Mouse (Mus musculus) limb, embryonic 15.5 days (tissue): ENCODE measurements around the gene Svs2. TPM values are rescaled to one million over a fixed set of nuclear protein-coding genes. Genes with fewer than 3 reads are reported as not detected.

Experiments
- ATAC-seq: fragments of 200-750 bp; cut with Nextera tagmentation; 2 replicates; pipeline ENCODE4 v1.8.0; 2017; ENCODE audit warnings: low read depth, moderate TSS enrichment; ENCODE audit not compliant: insufficient number of reproducible peaks, low FRiP score, low TSS enrichment
- H3K27ac ChIP-seq: fragments of 300-500 bp; sonication (generic); 2 replicates; pipeline ENCODE4 v1.5.1; 2015; ENCODE audit warnings: moderate library complexity, mild to moderate bottlenecking, inconsistent platforms
- H3K27me3 ChIP-seq: fragments of 300-500 bp; sonication (generic); 2 replicates; pipeline ENCODE4 v1.6.1; 2015; ENCODE audit warnings: inconsistent platforms
- H3K36me3 ChIP-seq: fragments of 300-500 bp; sonication (generic); 2 replicates; pipeline ENCODE4 v1.6.1; 2015; ENCODE audit warnings: inconsistent platforms
- H3K4me1 ChIP-seq: fragments of 300-500 bp; sonication (generic); 2 replicates; pipeline ENCODE4 v1.6.1; 2015; ENCODE audit warnings: inconsistent platforms
- H3K4me2 ChIP-seq: fragments of 300-500 bp; sonication (generic); 2 replicates; pipeline ENCODE4 v1.6.1; 2015; ENCODE audit warnings: mild to moderate bottlenecking, inconsistent platforms
- H3K4me3 ChIP-seq: fragments of 300-500 bp; sonication (generic); 2 replicates; pipeline ENCODE4 v1.5.1; 2015; ENCODE audit warnings: mild to moderate bottlenecking, inconsistent platforms
- H3K9ac ChIP-seq: fragments of 300-500 bp; sonication (generic); 2 replicates; pipeline ENCODE4 v1.6.1; 2015; ENCODE audit warnings: inconsistent platforms
- H3K9me3 ChIP-seq: fragments of 300-500 bp; sonication (generic); 2 replicates; pipeline ENCODE4 v1.6.1; 2016; ENCODE audit warnings: inconsistent platforms
- WGBS: fragments of 180-500 bp; shearing (Covaris S2); methylation state at CpG from one replicate; pipeline ENCODE4 v1.1.7; 2015; 5-methylcytosine and 5-hydroxymethylcytosine counted together
- polyA plus RNA-seq: library from polyadenylated mRNA; unstranded; fragments of >200 nt; fragmentation: Nextera tagmentation; extraction: Ambion mirVana; gene quantifications from 2 replicates; pipeline ENCODE4 v1.2.1, GENCODE M21; 2015

Svs2 gene
- polyA plus RNA-seq, 1 experiment from 2014 or later = not detected

DNA sequence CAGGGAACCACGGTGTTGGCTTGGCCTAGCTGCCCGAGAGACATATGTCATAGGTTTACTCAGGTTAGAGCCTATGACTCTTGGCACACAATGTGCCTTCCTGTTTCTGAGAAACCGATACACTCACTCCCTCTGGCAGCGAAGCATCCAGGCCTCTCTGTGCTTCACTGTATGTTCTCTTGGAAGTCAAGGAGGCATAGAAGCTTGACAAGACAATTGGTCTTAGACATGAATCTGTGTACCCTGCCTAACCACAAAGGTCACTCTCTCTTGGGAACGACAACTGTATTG, 41.6 kb downstream of the Svs2 start:
- Histone ChIP-seq H3K9ac (no peak overlapping the region), H3K27me3 (no peaks in the 10 kb centered on the region), H3K4me2 (no peak overlapping the region), H3K9me3 (no peaks in the 10 kb centered on the region), H3K4me1 (no peaks in the 10 kb centered on the region), H3K4me3 (no peak overlapping the region), H3K36me3 (no peaks in the 10 kb centered on the region), H3K27ac (no peak overlapping the region)
- WGBS = 74% methylated on average over 5 of the region's 5 CpGs
- no peak for ATAC-seq

GRCm38 (mm10) chr2:164195971-164196699, 42.1 kb downstream of the Svs2 start:
- 71% methylated on average over 5 of the region's 5 CpGs for WGBS

GRCm38 (mm10) chr2:164194959-164195630, 43.2 kb downstream of the Svs2 start:
- H3K4me2 ChIP-seq = no peak overlapping the region
- H3K27me3 ChIP-seq = no peaks in the 10 kb centered on the region
- no peaks in the 10 kb centered on the region for H3K36me3 ChIP-seq
- H3K4me3 ChIP-seq = no peak overlapping the region
- ATAC-seq = no peak
- 68% methylated on average over 5 of the region's 5 CpGs for WGBS
- H3K4me1 ChIP-seq = no peaks in the 10 kb centered on the region
- H3K9me3 ChIP-seq = no peaks in the 10 kb centered on the region
- no peak overlapping the region for H3K27ac ChIP-seq
- no peak overlapping the region for H3K9ac ChIP-seq

More at GRCm38 (mm10) chr2:164195971-164196699, 42.1 kb downstream of the Svs2 start:
- no peak for ATAC-seq
- Histone ChIP-seq H3K4me2 (no peak overlapping the region), H3K4me1 (no peaks in the 10 kb centered on the region), H3K27me3 (no peaks in the 10 kb centered on the region), H3K9me3 (no peaks in the 10 kb centered on the region), H3K27ac (no peak overlapping the region), H3K4me3 (no peak overlapping the region), H3K9ac (no peak overlapping the region), H3K36me3 (no peaks in the 10 kb centered on the region)

GRCm38 (mm10) chr2:164192279-164192678, 46.0 kb downstream of the Svs2 start:
- H3K36me3 ChIP-seq = no peaks in the 10 kb centered on the region
- no peak for ATAC-seq
- no peaks in the 10 kb centered on the region for H3K27me3 ChIP-seq
- H3K27ac ChIP-seq = no peak overlapping the region
- H3K9me3 ChIP-seq = no peaks in the 10 kb centered on the region
- no peak overlapping the region for H3K4me3 ChIP-seq
- H3K4me2 ChIP-seq = no peak overlapping the region
- no peak overlapping the region for H3K9ac ChIP-seq
- H3K4me1 ChIP-seq = no peaks in the 10 kb centered on the region

DNA sequence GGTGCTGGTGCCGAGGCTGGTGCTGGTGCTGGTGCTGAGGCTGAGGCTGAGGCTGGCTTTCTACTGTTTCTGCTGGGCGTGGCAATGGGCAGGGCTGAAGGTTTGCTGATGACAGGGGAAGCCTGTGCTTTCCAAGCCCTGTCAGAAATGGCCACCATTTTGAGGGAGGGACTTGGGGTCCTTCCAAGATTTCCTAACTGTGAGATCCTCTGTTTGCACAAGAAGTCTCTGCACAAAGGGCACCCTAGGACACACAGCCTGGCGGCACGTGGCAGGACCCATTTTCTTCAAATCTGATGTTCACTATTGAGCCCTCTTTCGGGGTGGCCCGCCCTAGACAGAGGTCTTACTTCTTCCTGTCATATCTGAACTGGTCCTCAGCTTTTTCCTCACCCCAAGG, 47.7 kb downstream of the Svs2 start, which contains the start of gene Wfdc12:
TSS of gene Wfdc12 (minus strand) at position 33 of the 400 bp plus-strand sequence.
- H3K4me1 ChIP-seq = no peaks in the 10 kb centered on the region
- no peaks in the 10 kb centered on the region for H3K36me3 ChIP-seq
- no peak within 1 kb of the TSS for H3K9ac ChIP-seq
- H3K27ac ChIP-seq = no peak within 1 kb of the TSS
- no peak within 1 kb of the TSS for H3K4me2 ChIP-seq
- no peak within 1 kb of the TSS for H3K4me3 ChIP-seq
- no peaks in the 10 kb centered on the region for H3K9me3 ChIP-seq
- H3K27me3 ChIP-seq = no peaks in the 10 kb centered on the region
- no peak for ATAC-seq
- WGBS = 87% methylated on average over 6 of the region's 6 CpGs

DNA sequence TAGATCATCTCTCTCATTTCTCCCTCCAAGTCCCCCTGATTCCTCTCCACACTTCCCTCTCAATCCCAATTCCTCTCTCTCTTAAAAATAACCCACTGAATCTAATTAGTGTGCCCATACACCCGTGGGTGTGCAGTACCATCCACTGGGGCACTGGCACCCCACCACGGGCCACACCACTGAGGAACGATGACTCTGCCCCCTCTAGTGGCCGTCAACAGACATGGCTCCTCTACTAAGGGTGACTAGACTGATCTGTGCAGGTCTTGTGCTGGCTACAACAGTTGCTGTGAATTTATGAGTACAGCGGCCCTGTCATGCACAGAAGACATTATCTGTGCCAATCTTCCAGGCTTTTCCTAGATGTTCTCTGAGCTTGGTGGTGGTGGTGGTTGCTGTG, 49.5 kb downstream of the Svs2 start:
- H3K36me3 ChIP-seq = no peaks in the 10 kb centered on the region
- no peak overlapping the region for H3K9ac ChIP-seq
- WGBS = 30% methylated on average over 5 of the region's 5 CpGs
- H3K4me1 ChIP-seq = peaks cover 7% of the 10 kb centered on the region
- no peak overlapping the region for H3K4me3 ChIP-seq
- H3K9me3 ChIP-seq = no peaks in the 10 kb centered on the region
- H3K4me2 ChIP-seq = no peak overlapping the region
- ATAC-seq = no peak
- H3K27ac ChIP-seq = no peak overlapping the region
- H3K27me3 ChIP-seq = no peaks in the 10 kb centered on the region

Other genes starting within 250 kb of the Svs2 start
- 293 and 298 TPM in 2 replicates for gene Ywhab, start 243.5 kb downstream of the Svs2 start, polyA plus RNA-seq
- 1.5 and 2.8 TPM in 2 replicates for gene Pabpc1l, start 213.0 kb downstream of the Svs2 start, polyA plus RNA-seq
- 17.7 and 19.6 TPM in 2 replicates for gene Stk4, start 168.1 kb downstream of the Svs2 start, polyA plus RNA-seq
- gene Tomm34, start 167.3 kb downstream of the Svs2 start, polyA plus RNA-seq = 49.1 and 53.7 TPM in 2 replicates
- gene Kcns1, start 67.4 kb downstream of the Svs2 start, polyA plus RNA-seq = 2.0 and 3.6 TPM in 2 replicates
- gene Wfdc5, start 55.7 kb downstream of the Svs2 start, polyA plus RNA-seq = 9.1 and 10.3 TPM in 2 replicates
- 0.40 TPM in 1 of 2 replicates, not detected in the other for gene Wfdc12, start 47.9 kb downstream of the Svs2 start, polyA plus RNA-seq
- not detected in 2 replicates for gene Wfdc15a, start 38.3 kb downstream of the Svs2 start, polyA plus RNA-seq
- not detected in 2 replicates for gene Wfdc15b, start 16.8 kb downstream of the Svs2 start, polyA plus RNA-seq
- gene Svs3b, start 18.2 kb upstream of the Svs2 start, polyA plus RNA-seq = not detected in 2 replicates
- gene Svs4, start 40.0 kb upstream of the Svs2 start, polyA plus RNA-seq = not detected in 2 replicates
- not detected in 2 replicates for gene Svs3a, start 50.8 kb upstream of the Svs2 start, polyA plus RNA-seq
- gene Svs6, start 78.3 kb upstream of the Svs2 start, polyA plus RNA-seq = not detected in 2 replicates
- gene Svs5, start 94.3 kb upstream of the Svs2 start, polyA plus RNA-seq = not detected in 2 replicates
- gene Slpi, start 150.6 kb upstream of the Svs2 start, polyA plus RNA-seq = 4.3 TPM in 2 replicates
- 1.2 and 1.3 TPM in 2 replicates for gene Rbpjl, start 164.7 kb upstream of the Svs2 start, polyA plus RNA-seq
- 108 and 113 TPM in 2 replicates for gene Matn4, start 166.7 kb upstream of the Svs2 start, polyA plus RNA-seq
- gene Sdc4, start 205.4 kb upstream of the Svs2 start, polyA plus RNA-seq = 107 and 110 TPM in 2 replicates
- gene Sys1, start 218.5 kb upstream of the Svs2 start, polyA plus RNA-seq = 54.5 and 61.2 TPM in 2 replicates
- gene Gm20458, start 222.5 kb upstream of the Svs2 start, polyA plus RNA-seq = 11.0 and 12.2 TPM in 2 replicates
- gene Trp53tg5, start 235.3 kb upstream of the Svs2 start, polyA plus RNA-seq = not detected in 2 replicates
- 6.3 and 6.9 TPM in 2 replicates for gene Dbndd2, start 247.6 kb upstream of the Svs2 start, polyA plus RNA-seq